Mouse (Mus musculus): ENCODE measurements around the gene Vmn1r170. TPM values are rescaled to one million over a fixed set of nuclear protein-coding genes. Genes with fewer than 3 reads are reported as not detected.

Gene Vmn1r170
- polyA plus RNA-seq (2012), result not detected in 2 replicates

GRCm38 (mm10) chr7:23605875-23606274 lies at the start of gene Vmn1r170:
Gene Vmn1r170, plus strand, starts transcription at chr7:23606175.

GRCm38 (mm10) chr7:23575226-23575625 lies 30.7 kb upstream of the Vmn1r170 start, which contains the start of gene Vmn1r169:
Gene Vmn1r169, plus strand, starts transcription at chr7:23575526.

GRCm38 (mm10) chr7:23630422-23630821 lies 24.4 kb downstream of the Vmn1r170 start, which contains the start of gene Vmn1r171:
Gene Vmn1r171, plus strand, starts transcription at chr7:23630722.

Other genes with a start within 250 kb of the Vmn1r170 start
- not detected in 2 replicates for gene Nlrp5, start 220.3 kb upstream of the Vmn1r170 start, polyA plus RNA-seq (2012)
- not detected in 2 replicates for gene Vmn1r167, start 99.0 kb upstream of the Vmn1r170 start, polyA plus RNA-seq (2012)
- gene Vmn1r168, start 66.4 kb upstream of the Vmn1r170 start, polyA plus RNA-seq (2012), result 0.01 TPM in 1 of 2 replicates, not detected in the other
- not detected in 2 replicates for gene Vmn1r169, start 30.6 kb upstream of the Vmn1r170 start, polyA plus RNA-seq (2012)
- not detected in 2 replicates for gene Vmn1r171, start 24.5 kb downstream of the Vmn1r170 start, polyA plus RNA-seq (2012)
- gene Vmn1r172, start 52.1 kb downstream of the Vmn1r170 start, polyA plus RNA-seq (2012), result not detected in 2 replicates
- gene Vmn1r173, start 94.5 kb downstream of the Vmn1r170 start, polyA plus RNA-seq (2012), result not detected in 2 replicates
- 0.02 TPM in 1 of 2 replicates, not detected in the other for gene Vmn1r174, start 146.1 kb downstream of the Vmn1r170 start, polyA plus RNA-seq (2012)
- not detected in 2 replicates for gene Vmn1r175, start 204.5 kb downstream of the Vmn1r170 start, polyA plus RNA-seq (2012)
- gene Vmn1r176, start 231.2 kb downstream of the Vmn1r170 start, polyA plus RNA-seq (2012), result not detected in 2 replicates